Mouse (Mus musculus) hindbrain, embryonic 14.5 days (tissue): ENCODE measurements around the gene F5. TPM values are rescaled to one million over a fixed set of nuclear protein-coding genes. Genes with fewer than 3 reads are reported as not detected.

Source experiments
- ATAC-seq: fragments of 200-750 bp; cut with Nextera tagmentation; 2 replicates; pipeline ENCODE4 v1.8.0; 2017; ENCODE audit warnings: moderate number of reproducible peaks, mild to moderate bottlenecking, moderate TSS enrichment, moderate library complexity; ENCODE audit not compliant: low FRiP score
- DNase-seq: peaks from one replicate; pipeline ENCODE4 v3.0.0-alpha.2; 2015; ENCODE audit warnings: low spot score
- H3K27ac ChIP-seq: fragments of 300-500 bp; sonication (generic); 2 replicates; pipeline ENCODE4 v1.5.1; 2014; ENCODE audit warnings: mild to moderate bottlenecking, moderate library complexity
- H3K27me3 ChIP-seq: fragments of 300-500 bp; sonication (generic); 2 replicates; pipeline ENCODE4 v1.6.1; 2014; ENCODE audit warnings: mild to moderate bottlenecking, low read length, mixed read lengths; ENCODE audit not compliant: control insufficient read depth, insufficient read depth
- H3K36me3 ChIP-seq: fragments of 300-500 bp; sonication (generic); replicated peaks from 2 replicates; pipeline ENCODE4 v1.6.1; 2014; ENCODE audit not compliant: control insufficient read depth, insufficient read depth
- H3K4me1 ChIP-seq: fragments of 300-500 bp; sonication (generic); replicated peaks from 2 replicates; pipeline ENCODE4 v1.6.1; 2014; ENCODE audit warnings: antibody characterized with exemption, low read length, mixed read lengths; ENCODE audit not compliant: control insufficient read depth, insufficient read depth
- H3K4me2 ChIP-seq: fragments of 300-500 bp; sonication (generic); replicated peaks from 2 replicates; pipeline ENCODE4 v1.6.1; 2014; ENCODE audit warnings: mild to moderate bottlenecking, moderate library complexity
- H3K4me3 ChIP-seq: fragments of 300-500 bp; sonication (generic); replicated peaks from 2 replicates; pipeline ENCODE4 v1.5.1; 2014; ENCODE audit warnings: mild to moderate bottlenecking, low read length
- H3K9ac ChIP-seq: fragments of 300-500 bp; sonication (generic); 2 replicates; pipeline ENCODE4 v1.6.1; 2014
- H3K9me3 ChIP-seq: fragments of 300-500 bp; sonication (generic); 2 replicates; pipeline ENCODE4 v1.6.1; 2016; ENCODE audit warnings: low read length; ENCODE audit not compliant: control insufficient read depth
- WGBS: fragments of 180-500 bp; shearing (Covaris S2); extraction: QIAGEN DNeasy Blood & Tissue Kit; methylation state at CpG from one replicate; pipeline ENCODE4 v1.1.7; 2014; 5-methylcytosine and 5-hydroxymethylcytosine counted together
- polyA plus RNA-seq: library from polyadenylated mRNA; unstranded; fragments of >200 nt; fragmentation: Nextera tagmentation; extraction: Ambion mirVana; gene quantifications from 2 replicates; pipeline ENCODE4 v1.2.1, GENCODE M21; 2014

F5 gene
- polyA plus RNA-seq, 1 experiment from 2014 or later: 0.24 TPM

DNA sequence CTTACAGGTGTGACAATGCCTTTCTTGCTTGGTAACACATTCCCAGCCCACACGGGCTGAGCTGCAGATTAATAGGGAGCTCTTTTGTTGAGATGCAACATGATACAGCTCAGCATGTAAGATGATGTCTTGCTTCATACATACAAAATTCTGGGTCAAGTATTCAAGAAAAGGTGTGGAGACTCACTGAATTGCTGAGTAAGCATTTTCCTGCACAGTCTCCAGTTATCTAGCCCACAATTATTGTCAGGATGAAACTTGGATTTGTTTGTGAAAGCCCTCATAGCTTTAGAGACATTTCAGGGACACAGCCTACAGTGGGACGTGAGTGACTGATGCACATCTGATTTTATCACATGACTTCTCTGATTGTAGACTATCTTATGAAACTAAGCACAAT, 89.9 kb downstream of the F5 start:
- no peaks in the 10 kb centered on the region for H3K9me3 ChIP-seq
- H3K9ac ChIP-seq: no peak overlapping the region
- no peaks in the 10 kb centered on the region for H3K4me1 ChIP-seq
- no peaks in the 10 kb centered on the region for H3K36me3 ChIP-seq
- no peak overlapping the region for H3K4me2 ChIP-seq
- WGBS: 87% methylated on average over 2 of the region's 2 CpGs
- no peak overlapping the region for H3K27ac ChIP-seq
- ATAC-seq: no peak
- no peak for DNase-seq
- no peak overlapping the region for H3K4me3 ChIP-seq
- no peaks in the 10 kb centered on the region for H3K27me3 ChIP-seq

DNA sequence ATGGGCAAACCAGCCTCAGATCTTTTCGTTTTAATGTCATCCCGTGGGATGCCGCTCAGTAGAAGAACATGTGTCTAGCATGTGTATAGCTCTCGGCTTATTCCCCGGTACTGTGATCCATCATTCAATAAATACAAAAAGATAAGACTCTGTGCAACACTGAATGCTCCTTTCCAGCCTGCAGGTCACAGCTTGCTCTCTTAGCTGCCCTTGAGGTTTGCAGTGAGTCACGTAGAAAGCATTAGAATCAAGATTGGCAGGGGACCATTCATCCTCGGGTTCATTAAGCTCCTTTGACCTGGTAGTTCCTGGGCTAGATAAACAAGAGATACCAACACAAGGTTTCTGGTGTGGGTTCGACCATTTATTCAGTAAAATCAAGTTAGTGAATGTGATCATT, 91.2 kb downstream of the F5 start:
- H3K4me1 ChIP-seq: peaks cover 2% of the 10 kb centered on the region; the same call in 1 of the 2 replicates
- no peaks in the 10 kb centered on the region for H3K27me3 ChIP-seq
- H3K9ac ChIP-seq: no peak overlapping the region
- no peak overlapping the region for H3K4me3 ChIP-seq
- DNase-seq (no peak), ATAC-seq (no peak)
- WGBS: 64% methylated on average over 8 of the region's 8 CpGs
- no peaks in the 10 kb centered on the region for H3K9me3 ChIP-seq
- no peak overlapping the region for H3K4me2 ChIP-seq
- no peaks in the 10 kb centered on the region for H3K36me3 ChIP-seq
- no peak overlapping the region for H3K27ac ChIP-seq

DNA sequence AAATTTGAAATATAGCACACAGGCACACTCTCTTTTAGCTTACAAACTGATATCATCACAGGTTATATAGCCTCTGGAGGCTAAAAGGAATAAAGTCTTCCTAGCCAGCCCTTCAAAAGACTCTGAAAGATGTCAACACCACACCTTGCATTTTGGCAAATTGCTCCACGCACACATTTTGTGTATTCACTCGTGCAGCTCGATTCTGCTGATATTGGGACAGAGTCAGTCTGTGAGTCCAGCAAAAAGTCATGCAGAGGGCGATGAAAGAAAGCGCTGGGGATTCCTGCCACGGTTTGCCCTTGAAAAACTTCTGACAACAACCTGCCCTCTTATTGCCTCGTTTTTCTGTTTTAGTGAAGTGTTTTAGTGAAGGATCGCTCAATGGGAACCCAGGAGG, 95.8 kb downstream of the F5 start:
- Histone ChIP-seq H3K9me3 (no peaks in the 10 kb centered on the region), H3K36me3 (no peaks in the 10 kb centered on the region), H3K27ac (no peak overlapping the region), H3K9ac (peak overlapping the region; percentile 60; the same call in 1 of the 2 replicates), H3K4me2 (peak overlapping the region; percentile 80), H3K27me3 (no peaks in the 10 kb centered on the region), H3K4me1 (peaks cover 22% of the 10 kb centered on the region), H3K4me3 (peak overlapping the region; percentile 76)
- ATAC-seq: no peak
- DNase-seq: no peak
- WGBS: 31% methylated on average over 8 of the region's 8 CpGs

DNA sequence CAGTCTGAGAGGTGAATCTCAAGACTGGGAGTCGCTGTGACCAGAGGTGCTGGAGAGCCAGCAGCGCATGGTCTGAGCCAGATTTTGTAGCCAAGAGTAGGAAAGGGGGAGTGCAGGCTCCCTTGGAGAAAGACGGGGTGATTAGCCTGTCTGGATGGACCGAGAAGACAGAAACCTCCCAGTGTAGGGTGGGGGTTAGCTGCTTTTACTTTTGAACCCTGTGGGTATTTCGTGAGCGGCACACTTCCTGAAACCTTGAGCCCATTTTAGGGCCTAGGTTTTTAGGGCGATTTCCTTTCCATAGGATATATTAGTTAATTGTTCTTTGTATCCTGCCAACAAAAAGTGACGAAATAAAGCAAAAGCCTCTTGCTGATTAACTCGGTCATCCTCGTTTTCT, 96.3 kb downstream of the F5 start:
- 9% methylated on average over 10 of the region's 10 CpGs for WGBS
- DNase-seq (no peak), ATAC-seq (no peak)

GRCm38 (mm10) chr1:164248465-164249331, 97.1 kb downstream of the F5 start, which contains the start of gene Slc19a2:
Gene Slc19a2, plus strand, starts transcription at chr1:164249046.
- peak within 1 kb of the TSS; percentile 80 for H3K4me2 ChIP-seq
- H3K36me3 ChIP-seq: no peaks in the 10 kb centered on the region
- H3K4me3 ChIP-seq: peak within 1 kb of the TSS; percentile 76
- ATAC-seq: peak; percentile 96
- peak; percentile 96 for DNase-seq
- under 1% methylated on average over 56 of the region's 79 CpGs for WGBS
- H3K4me1 ChIP-seq: peaks cover 22% of the 10 kb centered on the region
- H3K9ac ChIP-seq: peak within 1 kb of the TSS; percentile 60
- no peaks in the 10 kb centered on the region for H3K9me3 ChIP-seq
- H3K27ac ChIP-seq: peak within 1 kb of the TSS; percentile 74
- no peaks in the 10 kb centered on the region for H3K27me3 ChIP-seq

More for the DNA sequence above, 96.3 kb downstream of the F5 start:
- Histone ChIP-seq H3K27me3 (no peaks in the 10 kb centered on the region), H3K4me2 (peak overlapping the region; percentile 80), H3K4me3 (peak overlapping the region; percentile 76), H3K27ac (peak overlapping the region; percentile 38; the same call in 1 of the 2 replicates), H3K9ac (peak overlapping the region; percentile 60), H3K36me3 (no peaks in the 10 kb centered on the region), H3K9me3 (no peaks in the 10 kb centered on the region), H3K4me1 (peaks cover 22% of the 10 kb centered on the region)

- ATAC-seq (no peak; the same call in 1 of the 2 replicates), DNase-seq (peak; percentile 54)
- peak overlapping the region; percentile 76 for H3K4me3 ChIP-seq
- peak overlapping the region; percentile 80 for H3K4me2 ChIP-seq
- H3K9me3 ChIP-seq: no peaks in the 10 kb centered on the region
- under 1% methylated on average over 32 of the region's 33 CpGs for WGBS
- no peaks in the 10 kb centered on the region for H3K27me3 ChIP-seq
- H3K36me3 ChIP-seq: no peaks in the 10 kb centered on the region
- H3K9ac ChIP-seq: peak overlapping the region; percentile 60
- H3K27ac ChIP-seq: peak overlapping the region; percentile 74
- H3K4me1 ChIP-seq: peaks cover 22% of the 10 kb centered on the region
Measured at GRCm38 (mm10) chr1:164249332-164249711, 97.7 kb downstream of the F5 start.

DNA sequence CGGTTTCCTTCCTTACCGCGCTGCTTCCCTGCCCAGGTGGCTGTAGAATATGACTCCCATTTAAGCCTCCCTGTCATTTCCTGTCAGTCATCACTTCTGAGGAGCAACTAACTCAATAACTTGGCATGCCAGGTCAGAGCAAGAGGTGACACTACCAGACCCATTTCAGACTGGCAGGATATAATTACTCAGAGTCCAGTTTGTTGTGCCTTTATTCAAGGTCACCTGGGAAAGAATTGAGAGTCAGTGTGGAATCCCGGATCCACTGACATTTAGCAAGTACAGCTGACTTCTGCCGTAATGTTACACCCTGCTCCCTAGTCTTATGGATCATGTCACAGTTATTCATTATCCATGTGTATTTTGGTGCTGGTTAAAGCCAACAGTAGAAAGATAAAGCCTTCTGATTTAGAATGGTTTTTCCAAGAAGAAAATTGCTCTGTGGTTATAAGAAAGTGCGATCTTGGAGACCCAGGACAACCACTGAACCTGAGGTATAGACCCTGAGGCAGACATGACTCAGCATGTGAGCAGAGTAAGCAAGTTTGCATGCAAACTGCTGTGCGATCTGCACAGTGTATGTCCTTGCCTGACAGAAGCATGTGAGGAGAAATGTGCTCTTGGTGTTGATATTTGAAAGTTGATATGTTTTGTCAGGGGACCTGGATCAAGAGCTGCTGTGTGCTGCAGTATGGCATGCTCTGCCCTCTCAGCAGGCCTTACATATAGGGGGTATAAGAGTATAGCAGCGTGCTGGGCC, 98.9 kb downstream of the F5 start:
- ATAC-seq: no peak
- H3K4me1 ChIP-seq: peaks cover 22% of the 10 kb centered on the region
- H3K4me2 ChIP-seq: peak overlapping the region; percentile 80; the same call in 1 of the 2 replicates
- H3K9ac ChIP-seq: no peak overlapping the region
- no peaks in the 10 kb centered on the region for H3K36me3 ChIP-seq
- 63% methylated on average over 8 of the region's 8 CpGs for WGBS
- no peaks in the 10 kb centered on the region for H3K9me3 ChIP-seq
- DNase-seq: no peak
- no peak overlapping the region for H3K4me3 ChIP-seq
- H3K27ac ChIP-seq: no peak overlapping the region
- no peaks in the 10 kb centered on the region for H3K27me3 ChIP-seq

DNA sequence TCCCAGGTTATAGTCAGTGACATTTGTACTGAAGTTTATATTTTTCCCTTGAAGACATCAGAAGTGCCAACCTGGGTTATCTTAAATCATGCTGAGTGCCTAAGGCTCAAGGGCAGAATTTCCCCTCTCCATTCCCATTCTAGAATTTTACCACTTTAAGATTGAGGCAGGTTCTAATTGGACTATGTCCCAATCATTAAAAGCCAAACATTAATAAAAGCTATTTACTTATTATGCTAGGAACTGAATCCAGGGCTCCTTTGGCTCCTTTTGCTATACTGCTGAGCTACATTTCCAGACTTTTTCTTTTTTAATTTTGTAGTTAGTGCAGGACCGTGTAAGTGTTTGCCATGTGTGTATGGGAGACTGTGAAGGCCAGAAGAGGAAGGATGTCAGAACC, 99.8 kb downstream of the F5 start:
- Histone ChIP-seq H3K9me3 (no peaks in the 10 kb centered on the region), H3K4me1 (peaks cover 22% of the 10 kb centered on the region), H3K4me3 (no peak overlapping the region), H3K27ac (no peak overlapping the region), H3K9ac (no peak overlapping the region), H3K36me3 (no peaks in the 10 kb centered on the region), H3K4me2 (no peak overlapping the region), H3K27me3 (no peaks in the 10 kb centered on the region)
- DNase-seq (no peak), ATAC-seq (no peak)
- WGBS: 86% methylated on average over 1 of the region's 1 CpGs

DNA sequence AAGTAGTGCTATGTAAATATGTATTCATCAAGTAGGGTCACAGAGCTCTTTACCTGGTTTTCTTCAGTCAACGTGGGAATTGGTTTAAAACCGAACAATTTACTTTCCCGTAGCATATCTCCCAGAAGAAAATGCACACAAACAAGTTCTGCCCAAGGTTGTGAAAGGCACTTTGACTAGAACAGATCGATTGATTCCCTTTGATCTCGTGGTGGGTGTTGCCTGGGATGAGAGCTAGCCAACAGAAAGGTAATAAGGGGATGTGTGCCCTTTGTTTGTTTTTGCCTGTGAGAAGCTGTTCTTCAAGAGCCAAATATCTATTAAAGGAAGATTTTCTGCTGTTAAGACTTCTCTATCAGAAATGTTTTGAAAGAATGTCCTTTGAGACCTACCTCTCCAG, 100.9 kb downstream of the F5 start:
- Histone ChIP-seq H3K36me3 (peaks cover 6% of the 10 kb centered on the region; the same call in 1 of the 2 replicates), H3K4me1 (peaks cover 22% of the 10 kb centered on the region), H3K9ac (no peak overlapping the region), H3K4me2 (no peak overlapping the region), H3K27me3 (no peaks in the 10 kb centered on the region), H3K9me3 (no peaks in the 10 kb centered on the region), H3K4me3 (no peak overlapping the region), H3K27ac (no peak overlapping the region)
- 85% methylated on average over 5 of the region's 5 CpGs for WGBS
- no peak for ATAC-seq
- no peak for DNase-seq
